Mouse (Mus musculus) myocyte (in vitro differentiated cells): ENCODE data around the gene Tfap2e.

Experiments
- E2F4 ChIP-seq: IDR thresholded peaks from one replicate; pipeline ENCODE4 v1.6.1; 2011; ENCODE audit warnings: mild to moderate bottlenecking, control low read depth, moderate library complexity; ENCODE audit not compliant: insufficient read depth
- MYOD1 ChIP-seq, 3 experiments: IDR thresholded peaks; one replicate each; pipeline ENCODE4 v1.6.1; 2011; ENCODE audit warnings: control low read depth in 2 of 3, low read depth in 2 of 3, mild to moderate bottlenecking in 2 of 3, moderate library complexity in 1 of 3; ENCODE audit not compliant: insufficient read length in 2 of 3, control insufficient read depth in 1 of 3
- POLR2A ChIP-seq: IDR thresholded peaks from one replicate; pipeline ENCODE4 v1.6.1; 2011; ENCODE audit warnings: low read depth, mild to moderate bottlenecking, control low read depth, moderate library complexity; ENCODE audit not compliant: insufficient read length
- POLR2AphosphoS2 ChIP-seq: IDR thresholded peaks from one replicate; pipeline ENCODE4 v1.6.1; 2011; ENCODE audit warnings: low read depth, control low read depth; ENCODE audit not compliant: insufficient read length
- SRF ChIP-seq: IDR thresholded peaks from one replicate; pipeline ENCODE4 v1.6.1; 2011; ENCODE audit warnings: low read depth; ENCODE audit not compliant: control insufficient read depth, insufficient read length
- TCF12 ChIP-seq: IDR thresholded peaks from one replicate; pipeline ENCODE4 v1.6.1; 2011; ENCODE audit warnings: mild to moderate bottlenecking, control low read depth; ENCODE audit not compliant: poor library complexity, insufficient read depth, severe bottlenecking
- TCF3 ChIP-seq: IDR thresholded peaks from one replicate; pipeline ENCODE4 v1.6.1; 2011; ENCODE audit warnings: low read depth, control low read depth; ENCODE audit not compliant: insufficient read length

GRCm38 (mm10) chr4:126782512-126782911 lies 46.5 kb upstream of the Tfap2e start:
- TF ChIP-seq POLR2AphosphoS2 (no peak), E2F4 (no peak), POLR2A (no peak), TCF12 (no peak), MYOD1 (IDR thresholded peaks at IDR 0.05; ENCODE audit: control insufficient read depth in 1 of 3, insufficient read length in 2 of 3, low read depth in 2 of 3) (no peak), TCF3 (no peak), SRF (no peak)
